Mouse (Mus musculus): ENCODE data around the gene Gm266.

DNA sequence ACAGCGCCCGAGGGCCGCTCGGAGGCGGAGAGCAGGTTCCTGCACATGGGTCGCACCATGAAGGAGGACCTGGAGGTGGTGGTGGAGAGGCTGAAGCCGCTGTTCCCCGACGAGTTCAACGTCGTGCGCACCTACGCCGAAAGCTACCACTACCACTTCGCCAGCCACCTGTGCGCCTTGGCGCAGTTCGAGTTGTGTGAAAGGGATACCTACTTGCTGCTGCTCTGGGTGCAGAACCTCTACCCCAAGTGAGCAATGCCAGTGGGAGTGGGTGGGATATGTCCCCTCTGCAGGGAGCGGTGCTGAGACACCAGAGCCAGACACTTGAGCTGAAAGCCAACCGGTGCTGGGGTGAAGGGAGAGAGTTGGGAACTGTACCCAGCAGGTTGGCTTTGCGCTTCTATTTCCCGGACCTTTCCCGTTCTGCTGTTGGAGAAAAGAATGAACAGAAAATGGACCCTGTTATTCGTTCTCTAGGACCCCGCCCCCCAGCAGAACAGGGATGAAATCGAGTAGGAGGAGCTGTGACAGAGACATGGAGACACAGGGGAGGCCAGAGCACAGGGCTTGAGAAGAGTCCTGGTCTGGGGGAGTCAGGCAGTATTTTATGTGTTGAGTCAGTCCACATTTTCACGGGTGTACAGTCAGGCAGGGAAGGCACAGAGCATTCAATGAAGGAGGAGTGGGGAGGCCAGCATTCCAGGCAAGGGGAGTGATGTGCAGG lies 39.6 kb downstream of the Gm266 start:
- no peak for TF ChIP-seq GATA1 (IDR thresholded peaks at IDR 0.05; ENCODE audit: low read length)
- no peak for TF ChIP-seq TAL1 (IDR thresholded peaks at IDR 0.05; ENCODE audit: low read length)

Measured in erythroblast, embryonic 14.5 days (primary cell).